Mouse (Mus musculus) gastrocnemius, postnatal 14 days (tissue): ENCODE data around the gene Tmem151a. TPM values are rescaled to one million over a fixed set of nuclear protein-coding genes. Genes with fewer than 3 reads are reported as not detected.

Experiments used
- DNase-seq: peaks from one replicate; pipeline ENCODE4 v3.0.0; 2021; ENCODE audit warnings: mixed read lengths
- intact Hi-C: fragments of 180-260 bp; cut with DNase I; formaldehyde crosslinking; loops from one replicate; pipeline ENCODE4 v1.15.1; 2025; ENCODE audit warnings: low total_unique reads
- total RNA-seq, 2 experiments: library from RNA; stranded (reverse); gene quantifications; 2 replicates each; pipeline ENCODE4 v1.2.3; 2021

Gene Tmem151a
- total RNA-seq, 2 experiments from 2014 or later = 0.16 to 0.69 TPM

GRCm38 (mm10) chr19:5071077-5071476 lies 14.3 kb downstream of the Tmem151a start:
- intact Hi-C loops = no loop called here
- DNase-seq = no peak

- intact Hi-C loops = no loop called here
Measured at GRCm38 (mm10) chr19:5069978-5070377, 15.4 kb downstream of the Tmem151a start.

GRCm38 (mm10) chr19:5069486-5069885 lies 15.8 kb downstream of the Tmem151a start:
- intact Hi-C loops = no loop called here
- no peak for DNase-seq

More at GRCm38 (mm10) chr19:5069978-5070377, 15.4 kb downstream of the Tmem151a start:
- no peak for DNase-seq

- no peak for DNase-seq
- intact Hi-C loops = no loop called here
Measured at GRCm38 (mm10) chr19:5068570-5069234, 16.6 kb downstream of the Tmem151a start.

- intact Hi-C loops = no loop called here
Measured at GRCm38 (mm10) chr19:5067867-5068569, 17.3 kb downstream of the Tmem151a start, which contains the start of gene Cd248. Cd248 (plus strand) TSS chr19:5068078.

GRCm38 (mm10) chr19:5067040-5067799 lies 18.1 kb downstream of the Tmem151a start:
- intact Hi-C loops = no loop called here
- no peak for DNase-seq

More at GRCm38 (mm10) chr19:5067867-5068569, 17.3 kb downstream of the Tmem151a start, which contains the start of gene Cd248:
- DNase-seq = peak; percentile 90

- intact Hi-C loops = no loop called here
Measured at GRCm38 (mm10) chr19:5065104-5065503, 20.2 kb downstream of the Tmem151a start.

GRCm38 (mm10) chr19:5062446-5062845 lies 22.9 kb downstream of the Tmem151a start:
- intact Hi-C loops = no loop called here
- DNase-seq = peak; percentile 69

More at GRCm38 (mm10) chr19:5065104-5065503, 20.2 kb downstream of the Tmem151a start:
- DNase-seq = peak; percentile 73

GRCm38 (mm10) chr19:5062041-5062440 lies 23.3 kb downstream of the Tmem151a start:
- intact Hi-C loops = no loop called here
- no peak for DNase-seq

GRCm38 (mm10) chr19:5060365-5061330 lies 24.7 kb downstream of the Tmem151a start:
- intact Hi-C loops = no loop called here
- DNase-seq = peak; percentile 61

GRCm38 (mm10) chr19:5058801-5059771 lies 26.2 kb downstream of the Tmem151a start:
- DNase-seq = no peak
- intact Hi-C loops = no loop called here

- intact Hi-C loops = no loop called here
- DNase-seq = no peak
Measured at GRCm38 (mm10) chr19:5057876-5058775, 27.2 kb downstream of the Tmem151a start.

GRCm38 (mm10) chr19:5056251-5056650 lies 29.1 kb downstream of the Tmem151a start:
- DNase-seq = peak; percentile 34
- intact Hi-C loops = no loop called here

- no peak for DNase-seq
- intact Hi-C loops = no loop called here
Measured at GRCm38 (mm10) chr19:5053909-5054308, 31.4 kb downstream of the Tmem151a start.

- intact Hi-C loops = no loop called here
- DNase-seq = no peak
Measured at GRCm38 (mm10) chr19:5052853-5053252, 32.5 kb downstream of the Tmem151a start.

GRCm38 (mm10) chr19:5052166-5052822 lies 33.0 kb downstream of the Tmem151a start:
- intact Hi-C loops = no loop called here
- DNase-seq = no peak
